Mouse (Mus musculus): ENCODE measurements around the gene Macrod1.

GRCm38 (mm10) chr19:7239574-7239973 is 183.0 kb downstream of the Macrod1 start:
- TF ChIP-seq CTCF (IDR thresholded peaks at IDR 0.05) (no peak), EP300 (IDR thresholded peaks at IDR 0.05) (no peak)

Data from lung, postnatal 0 days (tissue).